In the genomic region with DNA sequence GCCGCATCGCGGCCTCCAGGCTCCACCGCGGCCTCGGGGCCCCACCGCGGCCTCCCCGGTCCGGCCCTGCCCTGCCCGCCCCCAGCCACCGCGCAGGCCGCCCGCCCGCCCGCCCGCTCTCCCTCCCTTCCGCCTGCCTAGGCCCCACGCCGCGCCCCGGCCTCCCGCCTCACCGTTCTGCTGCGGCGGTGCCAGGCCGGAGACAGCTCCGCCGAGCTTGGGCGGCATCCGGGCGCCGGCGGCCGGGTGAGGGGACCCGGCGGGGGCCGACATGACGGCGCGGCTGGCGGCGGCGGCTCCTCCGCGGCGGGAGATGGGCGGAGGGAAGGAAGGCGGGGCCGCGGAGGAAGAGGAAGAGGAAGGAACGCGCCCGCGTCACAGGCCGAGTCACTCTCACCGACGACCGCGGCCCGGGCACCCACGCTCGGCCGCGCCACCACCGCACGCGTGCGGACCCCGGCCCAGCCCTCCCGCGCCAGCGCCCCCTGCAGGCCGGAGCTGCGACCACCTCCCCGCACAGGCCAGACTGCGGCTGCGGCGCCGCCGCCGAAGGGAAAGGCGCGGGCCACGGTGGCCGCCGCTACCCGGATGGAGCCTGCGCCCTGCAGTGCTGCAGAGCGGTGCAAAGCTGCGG, we compare ENCODE assay signal across 8 mouse cellular contexts. TPM values are rescaled to one million over a fixed set of nuclear protein-coding genes. Genes with fewer than 3 reads are reported as not detected.
DNase-seq lines count a peak whose midpoint lies in the region; ATAC-seq and TF ChIP-seq lines count a peak whose summit lies in the region.

No protein-coding gene starts in this region.

- peak overlapping the region; percentile 94 for H3K4me2 ChIP-seq in hindbrain, embryonic 14.5 days (replicated peaks)

- peak overlapping the region; percentile 98 for H3K4me3 ChIP-seq in hindbrain, embryonic 14.5 days (replicated peaks; ENCODE audit: low read length)
- peak overlapping the region; percentile 62 for H3K4me3 ChIP-seq in left cerebral cortex, adult 2 months

- no peaks in the 10 kb centered on the region for H3K9me3 ChIP-seq in hindbrain, embryonic 14.5 days (ENCODE audit: control insufficient read depth, low read length)

- H3K27me3 ChIP-seq in hindbrain, embryonic 14.5 days (ENCODE audit: control insufficient read depth, insufficient read depth, low read length) = no peaks in the 10 kb centered on the region

- DNase-seq in R1 (ENCODE audit: low read depth, low spot score) = peak; percentile 75
- DNase-seq in cerebellum, postnatal 10 days = peak; percentile 96 to 97
- peak; percentile 55 to 72 for DNase-seq in frontal cortex, postnatal 25 days (ENCODE audit: low spot score in 2 of 2)
- peak; percentile 90 for DNase-seq in hindbrain, embryonic 14.5 days (ENCODE audit: low spot score)
- DNase-seq in left cerebral cortex, adult 2 months (ENCODE audit: extremely low spot score in 1 of 2, low spot score in 2 of 2) = peak; percentile 83 to 88
- peak; percentile 79 to 81 for DNase-seq in right cerebral cortex, adult 2 months (ENCODE audit: low spot score in 2 of 2)
- peak; percentile 35 for DNase-seq in urinary bladder, postnatal 10 days (ENCODE audit: low spot score)

- no peaks in the 10 kb centered on the region for H3K36me3 ChIP-seq in hindbrain, embryonic 14.5 days (replicated peaks; ENCODE audit: control insufficient read depth, insufficient read depth)

- ATAC-seq in hindbrain, embryonic 14.5 days (ENCODE audit: low FRiP score) = peak; percentile 98
- peak; percentile 83 for ATAC-seq in megakaryocyte, adult 5-6 weeks (ENCODE audit: poor library complexity, severe bottlenecking)

- H3K4me1 ChIP-seq in hindbrain, embryonic 14.5 days (replicated peaks; ENCODE audit: control insufficient read depth, insufficient read depth, low read length) = peaks cover 23% of the 10 kb centered on the region

- peak overlapping the region; percentile 95 for H3K27ac ChIP-seq in hindbrain, embryonic 14.5 days
- H3K27ac ChIP-seq in left cerebral cortex, adult 2 months = peak overlapping the region; percentile 93

- intact Hi-C loops in left cerebral cortex, adult 2 months (cut with DNase I) = loop anchor here (2.0 to 5.0 kb wide), 4 partner anchors 62 to 230 kb away; a partner anchor contains a TSS

- WGBS in hindbrain, embryonic 14.5 days = 1% methylated on average over 36 of the region's 92 CpGs

- H3K9ac ChIP-seq in hindbrain, embryonic 14.5 days = peak overlapping the region; percentile 98

- peak; percentile 69 for TF ChIP-seq CTCF in left cerebral cortex, adult 2 months (IDR thresholded peaks at IDR 0.05)

RNA-seq across cellular contexts. Expression of a gene that starts 0.8 kb away (rescaled TPM):
- polyA plus RNA-seq in hindbrain, embryonic 14.5 days (2014; fragmentation: Nextera tagmentation; extraction: Ambion mirVana) = 35.0 and 38.5 TPM in 2 replicates
- 10 to 100 TPM; 58.4 to 70.0 TPM for total RNA-seq in left cerebral cortex, adult 2 months (2021)
- 53.7 and 80.6 TPM in 2 replicates for total RNA-seq in megakaryocyte, adult 5-6 weeks (2015)
- 53.4 and 63.0 TPM in 2 replicates for total RNA-seq in megakaryocyte, adult 5-6 weeks (2017)

Comparison
In these comparisons a context has a peak if more than half of its experiments do, and no peak if none do; other contexts are left out.
1. Peak in every context shown above with its lines: DNase-seq, ATAC-seq, H3K4me3 ChIP-seq and H3K27ac ChIP-seq.
2. DNase-seq: peak in every context shown above with its lines; median percentile 96 in cerebellum, postnatal 10 days; 90 in hindbrain, embryonic 14.5 days; 86 in left cerebral cortex, adult 2 months; 80 in right cerebral cortex, adult 2 months; 75 in R1; 64 in frontal cortex, postnatal 25 days; 35 in urinary bladder, postnatal 10 days.